Mouse (Mus musculus) cerebellum, postnatal 14 days (tissue): ENCODE data around the gene Zfp628.
"Not testable (repeated sequence)": the region's sequence is repeated elsewhere in the genome, so short reads cannot be mapped to it uniquely, and the experiment has no call there.

ENCODE experiments used
- DNase-seq, 2 experiments: peaks; one replicate each; pipeline ENCODE4 v3.0.0; 2021; ENCODE audit warnings: mixed read lengths in 2 of 2

The Zfp628 gene

GRCm38 (mm10) chr7:4915007-4915665 lies at the start of gene Zfp628:
Gene Zfp628 (plus strand): TSS chr7:4915217.
- DNase-seq, result peak; percentile 98 to 99

DNA sequence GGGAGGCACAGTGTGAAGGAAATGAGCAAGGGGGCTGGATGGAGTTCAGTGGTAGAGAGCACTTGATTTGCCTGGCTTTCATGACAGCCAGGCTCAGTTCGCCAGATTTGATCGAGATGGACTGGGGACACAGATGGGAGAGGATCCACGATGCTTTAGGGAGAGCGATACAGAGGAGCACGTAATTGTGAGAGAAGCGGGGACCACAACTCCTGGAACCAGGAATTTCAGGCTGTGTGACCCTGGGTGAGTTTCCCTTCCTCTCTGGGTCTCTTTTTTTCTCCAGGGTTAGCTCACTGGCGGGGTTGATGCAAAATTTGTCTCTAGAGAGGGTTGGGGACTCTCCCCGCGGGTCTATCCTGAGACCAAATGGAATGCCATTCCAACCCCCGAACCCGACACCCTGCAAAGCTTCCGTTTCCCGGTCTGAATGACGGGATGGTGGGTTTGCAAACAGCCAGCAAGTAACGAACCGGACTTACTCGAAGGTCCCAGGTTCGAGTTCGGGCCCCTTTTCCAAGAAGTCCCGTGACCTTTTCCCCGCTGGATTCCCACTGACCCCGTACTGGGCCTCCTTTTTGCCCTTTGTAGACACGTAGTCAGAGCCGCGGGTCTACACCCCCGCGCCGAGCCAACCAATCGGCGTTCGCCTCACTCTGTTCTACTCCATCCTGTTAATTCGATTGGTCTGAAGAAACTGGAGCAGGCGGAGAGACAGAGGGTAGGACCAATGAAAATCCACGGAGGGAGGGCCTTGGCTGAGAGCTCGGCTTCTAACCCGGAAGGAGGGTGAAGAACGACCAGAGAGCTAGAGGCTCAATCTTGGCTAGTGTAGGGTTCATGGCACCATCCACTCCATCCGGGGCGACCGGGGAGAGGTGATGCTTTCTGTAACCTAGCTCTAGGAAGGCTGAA lies 49.2 kb upstream of the Zfp628 start:
- DNase-seq, result peak; percentile 97

- no peak for DNase-seq
These were observed 48.3 kb upstream of the Zfp628 start for GRCm38 (mm10) chr7:4866631-4867180.

DNA sequence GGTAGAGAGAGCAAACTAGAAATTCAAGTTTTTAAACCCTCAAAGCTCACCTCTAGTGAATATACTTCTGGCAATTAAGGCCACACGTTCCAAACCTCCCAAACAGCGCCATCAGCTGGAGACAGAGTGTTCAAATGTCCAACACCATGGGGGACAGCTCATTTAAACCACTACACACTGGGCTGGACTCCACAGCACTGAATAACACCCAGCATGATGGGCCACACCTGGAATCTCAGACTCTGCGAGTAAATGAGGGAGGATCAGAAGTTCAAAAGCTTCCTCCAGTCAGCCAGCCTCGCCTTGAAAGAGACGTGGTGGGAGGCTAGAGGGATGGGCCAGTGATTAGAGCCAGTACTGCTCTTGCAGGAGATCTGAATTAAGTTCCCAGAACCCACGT lies 44.9 kb upstream of the Zfp628 start, which contains the start of gene Isoc2b:
Gene Isoc2b, minus strand, starts transcription at position 126 of the 400 bp plus-strand sequence.
- DNase-seq, result no peak

GRCm38 (mm10) chr7:4876753-4877221 lies 38.2 kb upstream of the Zfp628 start, which contains the start of gene Isoc2a:
Gene Isoc2a (plus strand): TSS chr7:4877153.
- DNase-seq, result peak; percentile 89 to 91

GRCm38 (mm10) chr7:4877226-4877625 lies 37.8 kb upstream of the Zfp628 start:
- DNase-seq, result peak in 1 of 2 experiments; percentile 29

DNA sequence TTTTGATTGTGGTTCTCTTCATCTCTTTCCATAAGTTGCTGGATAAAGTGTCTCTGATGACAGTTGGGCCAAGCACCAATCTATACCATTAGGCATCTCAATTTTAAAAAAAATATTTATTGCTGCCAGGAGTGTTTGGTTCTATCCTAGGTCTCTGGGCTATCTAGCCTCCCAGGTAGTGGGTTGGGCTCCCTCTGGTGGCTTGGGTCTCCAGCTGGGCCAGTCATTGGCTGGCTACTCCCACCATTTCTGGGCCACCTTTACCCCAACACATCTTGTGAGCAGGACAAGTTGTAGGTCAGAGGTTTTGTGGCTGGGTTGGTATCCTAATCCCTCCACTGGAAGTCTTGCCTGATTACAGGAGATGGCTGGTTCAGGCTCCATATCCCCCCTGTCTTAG lies 36.8 kb upstream of the Zfp628 start:
- no peak for DNase-seq

- not testable (repeated sequence) for DNase-seq
These were observed 36.0 kb upstream of the Zfp628 start for GRCm38 (mm10) chr7:4879036-4879435.

DNA sequence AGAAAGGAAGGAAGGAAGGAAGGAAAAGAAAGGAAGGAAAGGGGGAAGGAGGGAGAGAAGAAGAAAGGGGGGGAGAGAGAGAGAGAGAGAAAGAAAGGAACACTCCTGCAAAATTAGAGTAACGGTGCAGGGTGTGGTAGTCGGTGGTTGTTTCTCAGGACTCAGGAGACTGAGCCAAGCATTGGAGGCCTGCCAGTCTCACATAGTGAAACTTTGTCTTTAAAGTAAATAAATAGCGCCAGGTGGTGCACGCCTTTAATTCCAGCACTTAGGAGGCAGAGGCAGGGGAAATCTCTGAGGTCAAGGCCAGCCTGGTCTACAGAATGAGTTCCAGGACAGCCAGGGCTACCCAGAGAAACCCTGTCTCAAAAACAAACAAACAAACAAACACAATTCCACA lies 28.3 kb upstream of the Zfp628 start:
- DNase-seq, result no peak

GRCm38 (mm10) chr7:4895186-4895585 lies 19.8 kb upstream of the Zfp628 start:
- DNase-seq, result no peak

GRCm38 (mm10) chr7:4898851-4899648 lies 16.0 kb upstream of the Zfp628 start:
- DNase-seq, result peak; percentile 53 to 68

DNA sequence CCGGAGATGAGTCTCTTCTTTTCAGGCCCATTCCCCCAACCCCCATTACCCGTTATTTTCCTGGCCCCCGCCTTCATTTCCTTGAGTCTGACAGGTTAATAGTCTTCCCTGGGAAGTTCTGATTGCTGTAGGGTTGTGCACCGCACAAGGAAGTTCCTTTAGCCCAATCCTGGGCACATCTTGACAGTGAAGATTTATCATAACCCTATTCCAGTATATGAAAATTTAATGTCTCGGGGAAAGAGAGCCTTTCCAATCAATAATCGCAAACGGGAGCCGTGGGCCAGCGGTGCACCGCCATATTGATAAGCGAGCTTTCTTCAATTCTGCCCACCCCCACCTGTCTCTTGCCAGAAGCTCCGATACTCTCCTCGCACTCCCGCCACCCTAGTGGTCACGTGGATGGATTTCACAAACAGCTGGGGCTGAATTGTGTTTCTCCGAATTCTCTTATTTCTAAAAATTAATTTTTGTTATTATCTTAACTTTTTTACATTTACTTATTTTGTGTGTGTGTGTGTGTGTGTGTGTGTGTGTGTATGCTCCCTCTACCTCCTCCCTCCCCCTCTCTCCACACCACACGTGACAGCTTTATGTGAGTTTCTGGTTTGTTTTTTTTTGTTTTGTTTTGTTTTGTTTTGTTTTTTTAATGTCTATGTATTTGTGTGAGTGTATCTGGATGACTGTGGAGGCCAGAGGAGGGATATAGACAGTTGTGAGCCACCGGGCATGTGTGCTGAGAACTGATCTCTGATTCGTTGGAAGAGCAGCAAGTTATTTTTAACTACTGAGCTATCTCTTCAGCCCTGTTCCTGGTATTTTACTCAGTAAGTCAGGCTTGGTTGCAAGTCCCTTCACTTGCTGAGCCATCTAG lies 15.1 kb upstream of the Zfp628 start:
- DNase-seq, result peak; percentile 50 to 54

- DNase-seq, result no peak
These were observed 14.5 kb upstream of the Zfp628 start for GRCm38 (mm10) chr7:4900523-4900851.

DNA sequence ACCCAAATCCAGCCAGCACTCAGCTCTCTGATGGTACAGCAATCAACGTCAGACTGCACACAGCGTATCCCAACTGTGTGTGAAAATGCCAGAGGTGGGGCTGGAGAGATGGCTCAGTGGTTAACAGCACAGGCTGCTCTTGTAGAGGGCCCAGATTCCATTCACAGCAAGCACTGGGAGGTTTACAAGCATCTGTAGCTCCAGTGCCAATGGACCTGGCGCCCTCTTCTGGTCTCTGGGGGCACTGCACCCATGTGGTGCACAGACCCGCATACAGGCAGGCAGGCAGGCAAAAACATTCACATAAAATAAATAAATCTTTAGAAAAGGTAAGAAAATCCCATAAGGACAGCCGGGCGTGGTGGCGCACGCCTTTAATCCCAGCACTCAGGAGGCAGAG lies 13.8 kb upstream of the Zfp628 start:
- peak; percentile 36 to 76 for DNase-seq

GRCm38 (mm10) chr7:4902404-4902803 lies 12.6 kb upstream of the Zfp628 start:
- no peak for DNase-seq

GRCm38 (mm10) chr7:4906466-4906950 lies 8.5 kb upstream of the Zfp628 start, which contains the start of gene Gm36210:
Gene Gm36210 (minus strand): TSS chr7:4906516.
- no peak for DNase-seq

- peak; percentile 72 to 85 for DNase-seq
These were observed 3.5 kb upstream of the Zfp628 start for GRCm38 (mm10) chr7:4911561-4911960.

DNA sequence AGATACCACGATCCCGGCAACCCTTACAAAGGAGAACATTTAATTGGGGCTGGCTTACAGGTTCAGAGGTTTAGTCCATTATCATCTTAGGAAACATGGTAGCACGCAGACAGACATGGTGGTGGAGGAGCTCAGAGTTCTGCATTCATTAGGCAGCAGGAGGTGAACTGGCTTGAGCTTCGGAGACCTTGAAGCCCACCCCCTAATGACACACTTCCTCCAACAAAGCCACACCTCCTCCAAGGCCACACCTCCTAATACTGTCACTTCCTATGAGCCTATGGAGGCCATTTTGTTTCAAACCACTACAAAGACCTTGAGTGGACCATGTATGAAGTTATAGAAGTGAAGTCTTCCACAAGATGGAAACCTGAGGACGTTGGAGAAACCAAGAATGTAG lies 2.8 kb upstream of the Zfp628 start:
- DNase-seq, result no peak

DNA sequence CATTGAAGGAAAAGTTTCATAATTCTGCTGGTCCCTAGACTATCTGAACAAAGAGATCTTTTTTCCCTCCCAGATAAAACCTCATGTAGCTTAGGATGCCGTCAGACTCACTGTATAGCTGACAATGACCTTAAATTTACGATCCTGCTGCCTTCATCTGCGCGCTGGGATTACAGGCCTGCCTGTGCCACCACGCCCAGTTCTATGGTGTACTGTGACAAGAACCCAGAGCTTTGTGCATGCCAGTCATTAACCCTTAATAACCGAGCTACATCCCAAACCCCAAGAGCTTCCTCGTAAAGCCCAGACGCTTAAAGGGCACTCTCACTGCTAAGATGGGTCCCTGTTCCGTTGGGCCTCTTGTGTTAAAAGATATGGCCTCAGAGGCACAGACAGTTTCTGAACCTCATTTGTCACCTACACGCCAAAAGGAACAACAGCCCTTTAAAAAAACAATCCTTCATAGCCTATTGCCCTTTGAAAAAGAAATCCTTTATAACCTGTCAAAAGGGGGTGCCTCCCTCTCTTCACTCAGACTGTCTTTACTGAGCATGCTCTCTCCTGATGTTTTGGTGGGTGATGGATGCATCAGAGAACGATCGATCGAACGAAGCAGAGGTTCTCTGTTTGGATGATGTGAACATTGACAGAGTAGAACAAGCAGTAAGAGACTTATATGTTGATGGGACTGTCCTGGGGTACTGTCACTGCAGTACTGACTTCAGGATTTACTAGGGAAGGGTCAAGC lies 826 bp downstream of the Zfp628 start:
- DNase-seq, result peak; percentile 55 to 67

DNA sequence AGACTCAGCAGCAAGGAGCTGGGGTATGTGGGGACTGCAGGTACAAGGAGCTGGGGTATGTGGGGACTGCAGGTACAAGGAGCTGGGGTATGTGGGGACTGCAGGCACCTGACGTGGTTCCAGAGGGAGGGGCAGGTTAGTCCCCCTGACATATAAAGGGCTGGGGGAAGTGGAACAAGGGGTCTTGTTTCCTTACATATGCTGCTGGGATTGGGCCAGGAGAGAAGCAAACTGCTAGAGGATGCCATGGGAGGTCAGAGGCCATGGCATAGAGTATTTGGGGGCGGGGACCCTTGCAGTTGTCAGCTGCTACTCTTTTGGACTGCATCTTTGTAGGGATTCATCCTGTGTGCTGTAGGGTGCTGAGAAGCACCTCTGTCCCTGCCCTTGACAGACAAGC lies 2.5 kb downstream of the Zfp628 start:
- DNase-seq, result no peak

DNA sequence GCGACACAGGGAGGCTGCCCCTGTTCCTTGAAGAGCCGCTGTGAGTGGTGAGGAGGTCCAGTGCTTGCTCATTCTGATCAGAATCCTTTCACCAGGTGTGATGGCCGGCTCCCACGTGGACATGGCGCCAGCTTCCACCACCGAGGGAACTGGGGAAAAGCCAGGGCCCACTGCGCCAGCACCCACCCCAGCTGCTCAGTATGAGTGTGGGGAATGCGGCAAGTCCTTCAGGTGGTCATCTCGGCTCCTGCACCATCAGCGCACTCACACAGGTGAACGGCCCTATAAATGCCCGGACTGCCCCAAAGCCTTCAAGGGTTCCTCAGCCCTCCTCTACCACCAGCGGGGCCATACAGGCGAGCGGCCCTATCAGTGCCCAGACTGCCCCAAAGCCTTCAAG lies 3.7 kb downstream of the Zfp628 start:
- no peak for DNase-seq
